Mouse (Mus musculus): ENCODE data around the gene Tbc1d22a.
A peak's percentile ranks its signal among the peaks of the same experiment; 100 is the strongest.
"Not testable (repeated sequence)": the region's sequence is repeated elsewhere in the genome, so short reads cannot be mapped to it uniquely, and the experiment has no call there.

Gene Tbc1d22a

DNA sequence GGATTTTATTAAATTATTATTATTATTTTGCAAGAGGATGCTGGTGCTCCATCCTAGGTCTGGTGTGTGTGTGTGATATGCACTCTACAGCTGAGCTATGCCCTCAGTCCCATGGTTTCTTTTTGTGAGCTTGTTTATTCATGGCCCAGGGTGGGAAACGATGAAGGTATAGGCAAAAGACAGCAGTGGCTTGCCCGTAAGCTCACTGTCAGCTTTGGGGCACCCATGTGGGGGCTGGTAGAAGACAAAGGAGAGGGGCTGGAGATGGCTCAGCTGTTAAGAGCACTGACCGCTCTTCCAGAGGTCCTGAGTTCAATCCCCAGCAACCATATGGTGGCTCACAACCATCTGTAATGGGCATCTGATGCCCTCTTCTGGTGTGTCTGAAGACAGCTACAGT is 32.9 kb upstream of the Tbc1d22a start:
- DNase-seq (ENCODE audit: low spot score in 2 of 2) = not testable (repeated sequence)

DNA sequence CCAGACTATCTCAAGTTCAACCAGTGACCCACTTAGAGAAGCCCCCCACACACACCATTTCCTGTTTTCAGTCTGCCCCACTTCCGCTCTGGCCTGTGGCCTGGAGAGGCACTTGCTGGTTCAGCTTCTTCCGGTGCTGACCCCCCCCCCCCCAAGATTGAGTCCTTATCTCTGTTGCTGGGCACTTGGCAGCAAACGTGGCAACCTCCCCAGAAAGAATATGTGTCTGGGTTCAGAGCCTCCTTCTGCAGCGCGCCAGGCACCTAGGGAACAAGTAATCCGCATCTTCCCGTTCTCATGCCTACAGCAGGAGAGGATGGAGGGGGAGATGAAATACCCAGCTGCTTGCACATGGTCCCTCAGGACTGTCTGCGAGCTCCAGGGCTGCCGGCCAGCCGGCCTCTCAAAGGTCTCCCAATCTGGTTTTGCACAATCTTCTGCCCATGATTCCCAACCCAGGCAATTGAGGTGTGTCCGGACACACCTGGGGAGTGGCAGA is 32.3 kb upstream of the Tbc1d22a start:
- peak; percentile 85 to 87 for DNase-seq (ENCODE audit: low spot score in 2 of 2)

DNA sequence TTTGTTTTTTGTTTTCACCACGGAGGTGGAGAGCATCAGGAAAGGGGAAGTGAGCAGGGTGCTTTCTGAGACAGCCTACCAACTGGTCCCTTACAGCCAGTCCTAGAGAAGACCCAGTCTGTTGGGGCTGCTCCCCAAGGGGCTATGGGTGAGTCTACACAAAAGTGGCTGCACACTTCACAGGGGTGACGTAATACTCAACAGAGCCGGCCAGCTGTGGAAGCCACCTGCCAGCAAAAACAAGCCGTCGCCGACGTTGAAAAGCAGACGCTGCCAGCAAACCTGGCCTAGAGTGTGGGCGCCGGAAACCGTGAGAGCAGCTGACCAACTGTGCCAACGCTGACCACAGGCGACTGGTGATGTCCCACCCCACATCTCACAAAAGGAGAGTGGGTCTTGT is 31.6 kb upstream of the Tbc1d22a start:
- DNase-seq (ENCODE audit: low spot score in 2 of 2) = peak; percentile 95

DNA sequence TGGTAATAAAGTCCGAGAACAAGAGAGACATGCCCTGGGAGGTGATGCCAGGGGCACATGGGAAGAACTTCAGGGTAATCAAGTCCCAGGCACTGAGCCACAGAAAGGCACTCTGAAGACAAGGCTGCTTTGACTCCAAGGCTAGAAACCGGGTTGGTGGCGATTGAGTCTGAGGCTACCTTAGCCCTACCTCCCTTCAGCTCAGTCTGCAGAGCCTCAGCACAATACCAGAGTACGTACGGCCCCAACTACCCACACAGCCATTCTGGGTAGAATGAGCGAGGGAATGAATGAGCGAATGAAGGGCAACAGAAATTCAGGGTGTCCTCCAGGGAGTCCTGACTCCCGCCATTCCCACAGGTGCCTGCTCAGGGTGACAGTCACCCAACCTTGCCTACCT is 30.8 kb upstream of the Tbc1d22a start:
- DNase-seq (ENCODE audit: low spot score in 2 of 2) = no peak

DNA sequence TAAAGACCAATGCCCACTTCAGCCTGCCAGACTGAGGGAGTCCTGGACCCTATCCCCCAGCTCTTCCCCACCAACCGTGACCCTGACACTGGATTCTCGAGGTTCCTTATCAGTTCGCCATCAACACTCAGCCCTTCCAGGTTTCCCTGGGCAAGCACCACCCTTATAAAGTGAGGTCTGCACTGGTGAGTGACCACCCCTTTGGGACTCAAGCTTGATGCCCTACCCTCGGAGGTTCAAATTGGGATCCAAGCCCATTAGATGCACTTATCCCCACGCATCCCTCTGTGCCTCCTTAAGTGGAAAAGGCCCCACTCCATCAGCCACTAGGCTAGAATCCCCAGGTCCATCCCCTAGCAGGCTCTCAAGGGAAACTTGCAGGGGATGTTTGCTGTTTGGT is 30.2 kb upstream of the Tbc1d22a start:
- DNase-seq (ENCODE audit: low spot score in 2 of 2) = no peak

DNA sequence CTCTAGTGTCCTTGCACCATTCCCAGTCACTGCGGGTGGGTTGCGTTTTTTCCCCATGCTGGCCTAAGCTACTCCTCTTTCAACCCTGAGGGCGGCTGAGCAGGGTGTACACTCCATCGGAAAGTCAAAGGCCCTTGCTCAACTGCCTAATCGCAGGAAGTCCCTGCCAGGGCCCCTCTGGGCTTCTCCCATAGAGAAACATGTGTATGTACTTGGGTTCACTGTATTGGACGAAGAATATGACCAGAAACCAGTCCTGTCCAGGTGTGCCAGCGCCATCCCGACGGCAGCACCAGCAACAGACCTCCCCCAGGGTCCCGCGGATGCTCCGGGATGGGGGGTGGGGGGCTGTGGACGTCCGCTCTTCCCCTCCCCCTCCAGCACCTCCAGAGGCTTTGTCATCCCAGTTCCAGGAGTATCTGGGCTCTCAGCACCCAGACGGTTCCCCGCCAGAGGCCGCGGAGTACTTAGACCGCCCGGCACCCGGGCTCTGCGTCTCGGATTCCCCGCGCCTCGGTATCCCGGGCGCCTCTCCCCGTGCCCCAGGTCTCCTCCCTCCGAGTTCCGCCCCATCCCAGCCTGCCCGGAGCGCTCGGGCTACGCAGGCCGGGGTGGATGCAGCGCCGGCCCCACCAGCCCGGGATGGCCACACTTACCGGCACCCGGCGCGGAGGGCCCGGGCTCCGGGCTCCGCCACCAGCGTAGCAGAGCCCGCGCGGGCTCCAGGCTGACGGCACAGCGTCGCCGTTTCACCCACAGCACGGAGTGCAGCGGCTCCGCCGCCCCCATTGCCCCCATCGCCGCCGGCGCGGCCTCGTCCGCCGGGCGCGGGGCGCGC is 29.2 kb upstream of the Tbc1d22a start:
- DNase-seq (ENCODE audit: low spot score in 2 of 2) = peak; percentile 52 to 64

DNA sequence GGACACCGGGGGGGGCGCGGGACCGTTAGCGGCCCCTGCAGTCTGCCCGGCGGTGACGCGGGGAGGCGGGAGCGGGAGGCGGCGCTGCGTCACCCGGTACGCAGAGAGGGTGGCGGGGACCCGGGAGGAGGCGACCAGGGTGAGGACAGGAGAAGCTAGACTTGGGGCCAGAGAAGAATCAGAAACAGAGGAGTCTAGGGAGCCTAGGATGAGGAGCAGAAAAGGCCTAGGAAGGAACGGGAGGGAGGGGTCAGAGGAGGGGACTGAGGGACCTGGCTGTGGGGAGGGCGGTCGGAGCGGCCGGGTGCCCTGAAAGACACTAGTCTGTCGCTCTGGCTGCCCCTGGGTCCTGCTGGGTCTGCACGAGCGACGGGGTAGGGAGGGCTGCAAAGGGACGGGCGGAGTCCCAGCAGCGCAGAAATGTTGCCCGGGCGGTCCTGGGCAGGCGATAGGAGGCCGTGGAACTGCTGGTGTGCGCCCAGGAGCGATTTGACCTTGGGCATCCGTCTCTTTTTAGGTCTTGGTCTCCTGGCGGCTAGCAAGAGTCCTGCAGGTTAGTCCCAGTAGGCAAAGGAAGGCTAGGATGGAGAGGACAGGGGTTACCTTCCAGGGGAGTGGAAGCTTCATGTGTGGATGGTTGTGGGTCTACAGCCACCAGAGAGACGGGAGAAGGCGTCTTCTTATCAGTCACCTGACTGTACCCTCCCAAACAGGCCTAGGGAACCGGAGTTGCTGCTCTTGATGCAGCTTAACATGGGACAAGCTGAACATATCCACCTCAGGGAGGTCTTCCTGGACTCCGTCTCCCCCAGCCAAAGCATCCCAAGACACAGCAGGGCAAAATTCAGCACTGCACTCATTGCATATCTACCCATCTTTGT is 28.3 kb upstream of the Tbc1d22a start, which contains the start of gene Cerk:
Cerk (minus strand) TSS at position 453 of the 881 bp plus-strand sequence.
- DNase-seq (ENCODE audit: low spot score in 2 of 2) = peak; percentile 74 to 79

DNA sequence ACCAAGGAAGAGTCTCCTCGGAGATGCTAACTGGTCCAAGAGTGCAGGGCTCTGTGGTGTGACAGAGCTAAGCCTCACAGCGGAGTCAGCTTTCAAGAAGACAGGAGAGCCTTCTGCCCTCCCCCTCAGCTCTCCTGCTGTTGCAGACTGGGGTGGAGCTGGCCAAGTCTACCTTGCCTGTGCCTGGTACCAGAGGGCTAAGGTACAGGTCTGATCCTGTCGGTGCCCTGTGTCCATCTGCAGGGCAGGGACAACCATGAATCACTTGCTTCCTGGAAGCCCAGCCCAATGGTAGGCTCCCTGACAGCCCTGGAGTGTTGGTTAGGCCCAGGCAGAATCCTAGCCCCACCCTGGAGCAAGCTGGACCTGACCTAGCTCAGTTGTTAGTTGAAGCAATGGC is 27.6 kb upstream of the Tbc1d22a start:
- DNase-seq (ENCODE audit: low spot score in 2 of 2) = no peak

DNA sequence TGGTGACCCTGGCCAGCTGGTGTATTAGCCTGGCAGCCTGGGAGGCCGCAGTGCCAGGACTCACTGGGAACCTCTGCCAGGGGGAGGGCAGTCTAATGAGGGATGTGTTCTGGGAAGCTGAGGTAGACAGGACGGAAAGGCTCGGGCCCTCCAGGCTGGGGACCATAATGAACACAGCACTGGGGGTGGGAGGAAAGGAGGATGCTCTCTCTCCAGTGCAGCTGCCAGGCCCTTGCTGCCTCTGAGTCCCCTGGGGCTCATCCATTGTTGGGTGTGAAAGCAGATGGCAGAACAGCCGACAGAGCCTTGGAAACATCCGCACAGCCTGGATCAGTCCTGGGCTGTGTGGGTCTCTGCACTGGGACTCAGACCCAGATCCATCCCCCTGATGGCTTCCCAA is 26.1 kb upstream of the Tbc1d22a start:
- DNase-seq (ENCODE audit: low spot score in 2 of 2) = no peak

DNA sequence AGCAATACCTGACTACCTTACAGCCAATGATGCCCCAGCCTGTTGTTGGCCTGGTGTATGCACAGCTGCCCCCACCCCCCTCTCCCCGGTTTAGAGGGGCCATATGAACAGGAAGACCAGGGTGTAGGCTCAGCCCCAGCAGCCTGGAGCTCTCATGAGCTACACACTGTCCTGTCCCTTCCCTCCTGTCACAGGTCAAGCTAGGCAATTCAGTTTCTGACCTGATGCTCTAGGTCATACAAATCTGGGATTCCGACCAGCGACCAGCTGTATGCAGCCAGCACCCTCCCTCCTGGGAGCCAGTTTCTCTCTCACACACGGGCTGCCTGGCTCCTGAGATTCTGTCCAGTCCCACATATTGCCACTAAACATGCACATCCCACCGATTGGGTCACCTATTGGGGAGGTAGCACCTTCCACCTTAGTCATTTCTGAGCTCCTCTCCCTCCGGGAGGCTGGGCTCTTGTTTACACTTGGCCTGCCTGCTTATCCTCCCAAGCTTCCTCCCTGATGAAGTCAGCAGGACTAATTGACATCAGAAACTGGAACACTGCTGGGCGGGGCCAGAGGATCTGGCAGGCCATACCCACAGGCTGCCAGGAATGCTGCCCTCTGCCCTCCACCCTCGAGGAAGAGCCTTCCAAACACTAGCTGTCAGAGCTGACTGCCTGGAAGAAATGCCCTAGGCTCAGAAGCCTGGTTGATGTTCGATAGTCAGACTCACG is 25.4 kb upstream of the Tbc1d22a start:
- no peak for DNase-seq (ENCODE audit: low spot score in 2 of 2)

DNA sequence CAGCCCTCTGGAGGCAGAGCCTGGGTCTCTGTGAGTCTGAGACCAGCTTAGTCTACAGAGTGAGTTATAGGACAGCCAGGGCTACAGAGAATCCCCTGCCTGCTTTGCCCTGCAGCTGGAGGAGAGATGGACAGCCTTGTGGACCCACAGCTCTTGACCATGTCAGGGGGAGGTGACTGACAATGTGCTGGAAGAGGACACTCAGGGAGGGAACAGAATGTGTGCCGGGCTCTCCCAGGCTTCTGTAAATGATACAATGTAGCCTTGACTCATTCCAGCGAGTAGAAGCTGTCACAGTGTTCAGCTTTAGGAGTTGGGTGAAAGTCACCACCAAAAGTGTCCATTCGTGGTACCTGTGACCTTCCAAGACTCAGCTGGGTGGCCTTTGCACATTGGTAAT is 23.9 kb upstream of the Tbc1d22a start:
- no peak for DNase-seq (ENCODE audit: low spot score in 2 of 2)

DNA sequence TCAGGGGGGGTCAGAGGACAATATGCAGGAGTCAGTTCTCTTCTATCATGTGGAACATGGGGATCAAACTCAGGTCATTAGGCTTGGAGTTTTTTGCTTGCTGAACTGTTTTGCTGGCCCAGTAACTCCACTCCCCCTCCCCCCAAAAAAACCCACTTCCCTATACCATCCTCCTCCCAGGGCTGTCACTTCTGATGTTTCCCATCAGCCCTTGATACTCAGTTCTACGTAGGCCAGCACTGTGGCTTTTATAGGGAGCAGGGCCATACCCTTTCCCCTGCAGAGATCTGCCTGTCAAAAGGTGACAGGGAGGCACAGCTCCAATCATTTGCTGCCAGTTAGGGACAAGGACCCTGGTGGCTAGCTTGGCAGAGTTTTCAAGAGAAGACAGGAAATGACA is 22.8 kb upstream of the Tbc1d22a start:
- no peak for DNase-seq (ENCODE audit: low spot score in 2 of 2)

DNA sequence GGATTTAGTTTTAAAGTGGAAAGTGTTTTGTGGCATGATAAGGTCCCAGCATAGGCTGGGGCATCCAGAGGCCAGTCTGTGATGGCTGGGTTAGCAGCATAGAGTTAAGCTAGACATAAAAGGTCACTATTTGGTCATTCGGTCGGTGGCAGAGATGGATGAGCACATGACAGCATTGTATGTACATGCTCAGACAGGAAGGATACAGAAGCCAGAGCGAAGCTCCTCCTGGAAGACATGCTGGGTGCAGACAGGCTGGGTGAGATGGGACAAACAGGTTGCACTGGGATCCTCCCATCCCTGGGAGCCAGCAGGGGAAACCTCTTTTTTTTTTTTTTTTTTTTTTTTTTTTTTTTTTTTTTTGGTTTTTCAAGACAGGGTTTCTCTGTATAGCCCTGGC is 22.3 kb upstream of the Tbc1d22a start:
- DNase-seq (ENCODE audit: low spot score in 2 of 2) = no peak

DNA sequence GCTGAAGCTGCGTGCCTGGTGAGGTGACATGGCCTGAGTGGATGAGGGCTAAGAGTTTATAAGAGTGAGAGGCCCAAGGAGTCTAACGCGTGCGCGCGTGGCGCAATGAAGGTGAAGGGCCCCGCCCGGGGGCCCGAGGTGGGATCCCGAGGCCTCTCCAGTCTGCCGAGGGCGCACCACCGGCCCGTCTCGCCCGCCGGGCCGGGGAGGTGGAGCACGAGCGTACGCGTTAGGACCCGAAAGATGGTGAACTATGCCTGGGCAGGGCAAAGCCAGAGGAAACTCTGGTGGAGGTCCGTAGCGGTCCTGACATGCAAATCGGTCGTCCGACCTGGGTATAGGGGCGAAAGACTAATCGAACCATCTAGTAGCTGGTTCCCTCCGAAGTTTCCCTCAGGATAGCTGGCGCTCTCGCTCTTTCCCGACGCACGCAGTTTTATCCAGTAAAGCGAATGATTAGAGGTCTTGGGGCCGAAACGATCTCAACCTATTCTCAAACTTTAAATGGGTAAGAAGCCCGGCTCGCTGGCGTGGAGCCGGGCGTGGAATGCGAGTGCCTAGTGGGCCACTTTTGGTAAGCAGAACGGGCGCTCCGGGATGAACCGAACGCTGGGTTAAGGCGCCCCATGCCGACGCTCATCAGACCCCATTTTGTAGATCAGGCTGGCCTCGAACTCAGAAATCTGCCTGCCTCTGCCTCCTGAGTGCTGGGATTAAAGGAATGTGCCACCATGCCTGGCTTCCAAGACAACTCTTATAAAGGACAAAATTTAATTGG is 19.4 kb upstream of the Tbc1d22a start:
- not testable (repeated sequence) for DNase-seq (ENCODE audit: low spot score in 2 of 2)

DNA sequence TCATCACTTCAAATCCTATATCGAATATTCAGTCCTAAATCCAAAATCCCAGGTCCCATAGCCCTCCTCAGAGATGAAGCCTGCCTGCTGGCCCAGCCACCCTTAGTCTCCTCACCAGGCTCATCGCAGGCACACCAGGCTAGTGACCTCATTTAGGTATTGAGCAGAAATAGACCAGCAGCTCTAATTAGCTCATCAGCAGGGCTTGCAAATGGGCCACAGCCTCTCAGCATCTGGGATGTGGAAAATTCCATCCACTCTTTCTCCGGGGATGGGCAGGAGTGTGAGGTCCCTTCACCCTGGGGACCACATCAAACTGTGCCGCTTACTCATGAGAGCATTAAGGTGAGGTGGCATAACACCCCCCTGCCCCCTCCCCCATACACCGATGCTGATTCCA is 15.2 kb upstream of the Tbc1d22a start:
- no peak for DNase-seq (ENCODE audit: low spot score in 2 of 2)

DNA sequence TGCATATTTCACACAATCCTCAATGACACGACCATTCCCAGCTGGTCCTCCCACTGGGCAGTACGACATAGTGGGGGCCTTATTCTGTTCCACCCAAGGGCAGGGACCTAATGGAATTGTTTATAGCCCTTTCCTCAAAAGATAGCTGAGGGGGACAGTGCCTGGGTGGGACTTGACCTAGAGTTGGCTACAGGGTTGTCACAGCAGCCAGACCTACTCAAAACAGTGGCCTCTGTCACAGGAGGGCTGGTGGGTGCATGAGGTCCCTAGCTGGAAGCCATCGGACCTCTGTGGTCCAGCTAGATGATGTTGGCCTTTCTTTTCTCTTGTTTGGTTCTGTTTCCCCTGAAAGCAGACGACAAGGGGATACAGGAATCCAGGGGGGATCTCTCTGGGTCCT is 14.8 kb upstream of the Tbc1d22a start:
- DNase-seq (ENCODE audit: low spot score in 2 of 2) = no peak

DNA sequence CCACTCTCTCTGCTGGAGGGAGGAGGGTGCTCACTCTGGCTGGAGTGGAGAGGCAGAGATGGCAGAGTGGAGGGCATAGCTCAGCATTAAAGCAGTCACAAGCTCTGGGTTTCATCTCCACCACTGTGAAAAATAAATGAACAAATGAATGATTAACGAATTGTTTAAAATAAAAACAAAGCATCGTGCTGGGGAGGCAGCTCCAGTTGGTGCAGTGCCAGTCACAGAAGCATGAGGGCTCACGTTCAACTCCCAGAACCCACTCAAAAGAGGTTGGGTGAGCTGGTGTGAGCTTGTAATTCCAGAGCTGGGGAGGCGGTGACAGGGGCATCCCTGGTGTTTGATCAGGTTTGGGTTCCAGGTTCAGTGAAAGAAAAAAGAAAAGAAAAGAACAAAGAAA is 14.1 kb upstream of the Tbc1d22a start:
- DNase-seq (ENCODE audit: low spot score in 2 of 2) = no peak

DNA sequence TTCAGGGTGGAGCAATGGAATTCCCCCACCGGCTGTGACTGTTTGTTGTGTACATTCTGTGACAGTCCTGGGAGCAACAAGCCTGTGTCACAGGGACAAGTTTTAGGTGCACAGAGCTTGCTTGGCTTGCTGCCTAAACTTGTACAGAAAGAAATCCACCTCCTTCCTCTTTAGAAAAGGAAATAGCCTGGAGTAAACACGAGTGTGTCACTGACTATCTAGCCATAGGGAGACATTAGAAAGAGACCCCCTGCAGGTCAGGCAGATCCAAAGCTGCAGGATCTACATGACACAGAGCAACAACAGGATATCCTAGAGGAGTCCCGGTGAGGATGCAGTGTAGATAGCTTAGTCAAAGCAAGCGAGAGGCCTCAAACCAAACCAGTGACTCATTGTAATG is 13.2 kb upstream of the Tbc1d22a start:
- no peak for DNase-seq (ENCODE audit: low spot score in 2 of 2)

DNA sequence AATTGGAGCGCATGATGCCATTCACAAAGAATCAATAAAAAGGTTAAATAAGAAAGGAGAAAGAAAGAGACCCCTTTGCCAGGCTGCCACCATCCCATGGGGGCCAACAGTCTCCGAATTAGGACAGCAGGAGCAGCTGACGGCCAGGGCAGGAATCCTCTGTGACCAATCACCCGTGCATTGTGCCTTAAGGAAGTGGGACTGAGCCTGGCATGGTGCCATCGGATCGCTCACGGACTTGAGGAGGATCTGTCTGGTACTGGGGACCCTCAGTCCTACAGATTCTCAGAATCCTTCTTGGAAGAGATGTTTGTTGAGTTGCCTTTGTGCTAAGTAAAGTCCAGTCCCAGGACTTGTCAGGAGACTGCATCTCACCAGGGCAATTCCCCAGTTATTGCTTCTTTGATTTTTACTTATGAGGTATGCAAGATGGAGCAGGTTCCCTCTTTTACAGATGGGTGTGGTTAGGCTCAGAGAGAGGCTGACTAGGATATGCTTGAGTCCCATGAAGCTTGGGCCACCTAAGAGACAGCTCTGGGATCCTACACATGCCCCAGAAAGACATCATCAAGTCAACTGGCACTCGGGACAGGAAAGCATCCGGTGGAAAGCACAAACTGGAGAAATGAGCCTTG is 12.4 kb upstream of the Tbc1d22a start:
- DNase-seq (ENCODE audit: low spot score in 2 of 2) = no peak

DNA sequence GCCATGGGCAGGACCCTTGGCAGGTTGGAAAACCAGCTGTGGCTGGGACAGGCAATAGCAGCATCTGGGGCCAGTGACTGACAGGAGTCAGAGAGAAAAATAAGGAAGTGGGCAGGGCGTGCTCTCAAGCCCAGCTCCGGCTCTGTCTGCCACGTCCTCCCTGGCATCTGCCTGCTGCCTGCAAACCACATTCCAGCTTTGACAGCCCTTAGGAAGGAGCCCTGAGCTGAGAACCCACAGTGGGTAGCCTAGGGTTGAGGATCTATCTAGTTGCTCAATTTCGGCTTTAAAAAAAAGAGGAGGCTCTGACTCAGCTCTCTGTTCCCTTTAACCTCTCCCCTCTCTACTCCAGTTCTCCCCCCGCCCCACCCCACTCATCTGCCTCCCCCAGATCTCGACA is 11.6 kb upstream of the Tbc1d22a start:
- peak in 1 of 2 experiments; percentile 58 for DNase-seq (ENCODE audit: low spot score in 2 of 2)
